Mouse (Mus musculus): ENCODE measurements around the gene Mrgprd.

GRCm38 (mm10) chr7:145325697-145326096 lies 11.1 kb downstream of the Mrgprd start:
- no peak for TF ChIP-seq CTCF (IDR thresholded peaks at IDR 0.05; ENCODE audit: borderline replicate concordance, insufficient read depth, low read depth, low read length)
- no peak for TF ChIP-seq POLR2A (IDR thresholded peaks at IDR 0.05; ENCODE audit: borderline replicate concordance, insufficient read depth, low read length)
